Mouse (Mus musculus): ENCODE measurements around the gene Fkbp4.
"Not testable (repeated sequence)": the region's sequence is repeated elsewhere in the genome, so short reads cannot be mapped to it uniquely, and the experiment has no call there.

DNA sequence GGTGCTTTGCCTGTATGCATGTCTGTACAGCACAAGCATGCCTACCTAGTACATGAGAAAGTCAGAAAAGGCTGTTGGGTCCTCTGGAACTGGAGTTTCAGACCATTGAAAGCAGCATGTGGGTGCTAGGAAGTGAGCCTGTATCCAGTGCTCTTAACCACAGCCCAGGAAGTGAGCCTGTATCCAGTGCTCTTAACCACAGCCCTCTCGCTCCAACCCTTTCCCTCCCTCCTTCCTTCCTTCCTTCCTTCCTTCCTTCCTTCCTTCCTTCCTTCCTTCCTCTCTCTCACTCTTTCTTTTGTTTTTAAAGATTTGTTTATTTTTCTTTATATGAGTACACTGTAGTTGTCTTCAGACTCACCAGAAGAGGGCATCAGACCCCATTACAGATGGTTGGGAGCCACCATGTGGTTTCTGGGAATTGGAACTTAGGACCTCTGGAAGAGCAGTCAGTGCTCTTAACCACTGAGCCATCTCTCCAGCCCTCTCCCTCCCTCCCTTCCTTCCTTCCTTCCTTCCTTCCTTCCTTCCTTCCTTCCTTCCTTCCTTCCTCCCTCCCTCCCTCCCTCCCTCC, 57.8 kb downstream of the Fkbp4 start:
- not testable (repeated sequence) for TF ChIP-seq CTCF (IDR thresholded peaks at IDR 0.05; ENCODE audit: low read depth, low read length); EP300 (IDR thresholded peaks at IDR 0.05; ENCODE audit: insufficient read depth, low read depth, low read length)
